8 mouse cellular contexts compared by ENCODE assay signal in the genomic region with DNA sequence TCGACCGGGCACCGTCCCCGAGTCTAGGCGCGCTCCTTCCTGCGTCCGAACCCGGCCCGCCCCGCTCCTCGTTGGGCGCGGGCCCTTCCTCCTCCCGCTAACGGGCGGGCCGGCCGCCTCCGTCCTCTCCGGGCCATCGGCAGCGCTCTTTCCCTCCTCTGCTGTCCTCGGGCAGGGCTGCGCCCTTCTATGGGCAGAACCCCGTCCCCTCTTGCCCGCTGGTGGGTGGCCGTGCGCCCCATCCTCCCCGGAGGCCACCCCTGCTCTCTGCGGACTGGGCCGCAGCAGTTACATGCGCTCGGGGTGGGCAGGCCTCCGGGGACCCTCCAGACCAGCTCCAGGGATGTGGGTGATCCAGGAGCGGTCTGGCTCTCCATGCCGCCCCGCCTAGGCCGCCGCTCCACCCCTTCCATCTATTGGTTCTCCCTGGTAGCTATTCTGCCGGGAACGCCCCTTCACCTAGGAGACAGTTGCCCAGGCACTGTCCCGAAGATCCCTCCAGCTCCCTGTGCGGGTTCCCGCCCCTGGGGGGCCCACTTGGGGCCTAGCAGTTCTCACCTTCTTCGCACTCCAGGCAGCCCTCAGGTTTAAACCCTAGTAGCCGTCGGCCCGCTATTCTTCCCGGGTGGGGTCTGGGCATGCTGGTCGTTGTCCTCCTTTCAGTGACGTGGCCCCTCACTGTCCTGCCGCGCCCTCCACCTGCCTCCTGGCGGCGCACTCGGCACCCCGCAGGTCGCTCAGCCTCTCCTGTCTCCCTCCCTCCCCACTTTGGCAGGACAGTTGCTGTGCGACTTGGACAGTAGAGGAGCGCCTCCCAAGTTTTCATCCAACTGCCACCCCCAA. TPM values are rescaled to one million over a fixed set of nuclear protein-coding genes. Genes with fewer than 3 reads are reported as not detected.
DNase-seq lines count a peak whose midpoint lies in the region; ATAC-seq and TF ChIP-seq lines count a peak whose summit lies in the region.

No protein-coding gene starts in this region.

- H3K4me2 ChIP-seq in forebrain, embryonic 12.5 days, result peak overlapping the region; percentile 92
- peak overlapping the region; percentile 87 for H3K4me2 ChIP-seq in heart, postnatal 0 days (ENCODE audit: low read depth, low read length)
- H3K4me2 ChIP-seq in liver, embryonic 15.5 days, result peak overlapping the region; percentile 98
- peak overlapping the region; percentile 83 for H3K4me2 ChIP-seq in neural tube, embryonic 11.5 days (ENCODE audit: low read depth)
- peak overlapping the region; percentile 82 for H3K4me2 ChIP-seq in stomach, postnatal 0 days (replicated peaks; ENCODE audit: low read depth)

- H3K9ac ChIP-seq in ES-Bruce4 (ENCODE audit: low read depth, poor library complexity, severe bottlenecking), result peak overlapping the region; percentile 96
- H3K9ac ChIP-seq in forebrain, embryonic 12.5 days, result peak overlapping the region; percentile 94
- H3K9ac ChIP-seq in heart, postnatal 0 days (replicated peaks; ENCODE audit: low read depth, low read length), result peak overlapping the region; percentile 91
- peak overlapping the region; percentile 97 for H3K9ac ChIP-seq in liver, embryonic 15.5 days
- peak overlapping the region; percentile 91 for H3K9ac ChIP-seq in neural tube, embryonic 11.5 days (ENCODE audit: low read length)
- peak overlapping the region; percentile 91 for H3K9ac ChIP-seq in stomach, postnatal 0 days (ENCODE audit: low read length)

- no peak for TF ChIP-seq EP300 in ES-Bruce4 (IDR thresholded peaks at IDR 0.05; ENCODE audit: insufficient read depth, low read depth, low read length)
- no peak for TF ChIP-seq EP300 in heart, postnatal 0 days (IDR thresholded peaks at IDR 0.05; ENCODE audit: low read depth)
- no peak for TF ChIP-seq EP300 in stomach, postnatal 0 days (optimal IDR thresholded peaks at IDR 0.05)

- no peaks in the 10 kb centered on the region for H3K9me3 ChIP-seq in ES-Bruce4 (replicated peaks; ENCODE audit: control insufficient read depth, insufficient read depth, low read length, poor library complexity, severe bottlenecking)
- H3K9me3 ChIP-seq in forebrain, embryonic 12.5 days, result no peaks in the 10 kb centered on the region
- H3K9me3 ChIP-seq in heart, postnatal 0 days (replicated peaks; ENCODE audit: control insufficient read depth, low read length), result no peaks in the 10 kb centered on the region
- no peaks in the 10 kb centered on the region for H3K9me3 ChIP-seq in liver, embryonic 15.5 days (replicated peaks)
- no peaks in the 10 kb centered on the region for H3K9me3 ChIP-seq in neural tube, embryonic 11.5 days (ENCODE audit: control insufficient read depth, low read length)
- no peaks in the 10 kb centered on the region for H3K9me3 ChIP-seq in stomach, postnatal 0 days (ENCODE audit: control insufficient read depth, low read length)

- peak; percentile 92 for DNase-seq in c-Kit-positive CD71-positive TER-119-positive erythroid progenitor cells, embryonic 14.5 days (ENCODE audit: low spot score)
- peak; percentile 89 for DNase-seq in heart, postnatal 0 days (ENCODE audit: low spot score)
- DNase-seq in kidney, postnatal 4 days, result peak; percentile 89 to 92
- peak; percentile 88 for DNase-seq in neural tube, embryonic 11.5 days (ENCODE audit: low spot score)
- peak; percentile 90 for DNase-seq in stomach, postnatal 0 days (ENCODE audit: low spot score)

- H3K4me1 ChIP-seq in ES-Bruce4 (ENCODE audit: control insufficient read depth, insufficient read depth, low read length), result no peaks in the 10 kb centered on the region
- peaks cover 19% of the 10 kb centered on the region for H3K4me1 ChIP-seq in forebrain, embryonic 12.5 days
- H3K4me1 ChIP-seq in heart, postnatal 0 days (ENCODE audit: control insufficient read depth, insufficient read depth), result peaks cover 6% of the 10 kb centered on the region; the same call in 1 of the 2 replicates
- H3K4me1 ChIP-seq in liver, embryonic 15.5 days (replicated peaks), result peaks cover 25% of the 10 kb centered on the region
- peaks cover 5% of the 10 kb centered on the region for H3K4me1 ChIP-seq in neural tube, embryonic 11.5 days (ENCODE audit: control insufficient read depth, insufficient read depth, low read length)
- peaks cover 3% of the 10 kb centered on the region for H3K4me1 ChIP-seq in stomach, postnatal 0 days (replicated peaks; ENCODE audit: control insufficient read depth, insufficient read depth)

- no peaks in the 10 kb centered on the region for H3K27me3 ChIP-seq in ES-Bruce4 (ENCODE audit: control insufficient read depth, insufficient read depth, low read length, poor library complexity, severe bottlenecking)
- peaks cover 5% of the 10 kb centered on the region for H3K27me3 ChIP-seq in forebrain, embryonic 12.5 days
- H3K27me3 ChIP-seq in heart, postnatal 0 days (ENCODE audit: control insufficient read depth, insufficient read depth, low read length), result no peaks in the 10 kb centered on the region
- peaks cover 14% of the 10 kb centered on the region for H3K27me3 ChIP-seq in liver, embryonic 15.5 days
- H3K27me3 ChIP-seq in neural tube, embryonic 11.5 days (ENCODE audit: control insufficient read depth, insufficient read depth, low read length), result no peaks in the 10 kb centered on the region
- H3K27me3 ChIP-seq in stomach, postnatal 0 days (ENCODE audit: control insufficient read depth, insufficient read depth, low read length), result no peaks in the 10 kb centered on the region

- peak overlapping the region; percentile 30; the same call in 1 of the 2 replicates for H3K27ac ChIP-seq in ES-Bruce4 (ENCODE audit: insufficient read depth, low read length)
- peak overlapping the region; percentile 92 for H3K27ac ChIP-seq in forebrain, embryonic 12.5 days
- H3K27ac ChIP-seq in heart, postnatal 0 days (ENCODE audit: low read depth), result peak overlapping the region; percentile 88
- peak overlapping the region; percentile 91 for H3K27ac ChIP-seq in liver, embryonic 15.5 days (replicated peaks)
- H3K27ac ChIP-seq in neural tube, embryonic 11.5 days (ENCODE audit: low read depth, low read length), result peak overlapping the region; percentile 88
- H3K27ac ChIP-seq in stomach, postnatal 0 days (replicated peaks), result peak overlapping the region; percentile 95

- H3K36me3 ChIP-seq in ES-Bruce4 (ENCODE audit: control insufficient read depth, insufficient read depth, low read length, poor library complexity, severe bottlenecking), result peaks cover 29% of the 10 kb centered on the region
- H3K36me3 ChIP-seq in forebrain, embryonic 12.5 days (replicated peaks), result peaks cover 32% of the 10 kb centered on the region
- H3K36me3 ChIP-seq in heart, postnatal 0 days (replicated peaks; ENCODE audit: control insufficient read depth, insufficient read depth, low read length), result peaks cover 35% of the 10 kb centered on the region
- peaks cover 42% of the 10 kb centered on the region for H3K36me3 ChIP-seq in liver, embryonic 15.5 days (replicated peaks)
- H3K36me3 ChIP-seq in neural tube, embryonic 11.5 days (ENCODE audit: control insufficient read depth, insufficient read depth, low read length), result peaks cover 16% of the 10 kb centered on the region
- H3K36me3 ChIP-seq in stomach, postnatal 0 days (ENCODE audit: control insufficient read depth, insufficient read depth, low read length), result peaks cover 19% of the 10 kb centered on the region

- peak; percentile 92 for ATAC-seq in forebrain, embryonic 12.5 days (ENCODE audit: low FRiP score)
- peak; percentile 85 for ATAC-seq in heart, postnatal 0 days (ENCODE audit: insufficient read depth, low read depth)
- ATAC-seq in liver, embryonic 15.5 days (ENCODE audit: insufficient read depth), result peak; percentile 94
- ATAC-seq in neural tube, embryonic 11.5 days (ENCODE audit: insufficient read depth, low FRiP score, low TSS enrichment), result peak; percentile 93
- ATAC-seq in stomach, postnatal 0 days (ENCODE audit: low FRiP score, low TSS enrichment), result peak; percentile 87

- WGBS in forebrain, embryonic 12.5 days, result under 1% methylated on average over 56 of the region's 61 CpGs
- under 1% methylated on average over 40 of the region's 61 CpGs for WGBS in heart, postnatal 0 days
- WGBS in liver, embryonic 15.5 days (ENCODE audit: insufficient replicate concordance), result under 1% methylated on average over 60 of the region's 61 CpGs
- under 1% methylated on average over 52 of the region's 61 CpGs for WGBS in neural tube, embryonic 11.5 days
- under 1% methylated on average over 44 of the region's 61 CpGs for WGBS in stomach, postnatal 0 days

- H3K4me3 ChIP-seq in ES-Bruce4 (ENCODE audit: low read depth, low read length), result peak overlapping the region; percentile 86
- H3K4me3 ChIP-seq in forebrain, embryonic 12.5 days (replicated peaks), result peak overlapping the region; percentile 99
- H3K4me3 ChIP-seq in heart, postnatal 0 days (ENCODE audit: low read depth, low read length), result peak overlapping the region; percentile 88
- peak overlapping the region; percentile 94 for H3K4me3 ChIP-seq in liver, embryonic 15.5 days (replicated peaks)
- peak overlapping the region; percentile 100 for H3K4me3 ChIP-seq in neural tube, embryonic 11.5 days (ENCODE audit: low read depth, low read length)
- H3K4me3 ChIP-seq in stomach, postnatal 0 days (ENCODE audit: low read depth, low read length), result peak overlapping the region; percentile 99

- peak; percentile 60 for TF ChIP-seq CTCF in ES-Bruce4 (IDR thresholded peaks at IDR 0.05; ENCODE audit: low read depth, low read length)
- TF ChIP-seq CTCF in heart, postnatal 0 days (IDR thresholded peaks at IDR 0.05; ENCODE audit: low read depth), result peak; percentile 25; the same call in 1 of the 2 replicates
- TF ChIP-seq CTCF in stomach, postnatal 0 days (IDR thresholded peaks at IDR 0.05; ENCODE audit: low read depth), result peak; percentile 66

- peak; percentile 7 for TF ChIP-seq POLR2A in ES-Bruce4 (IDR thresholded peaks at IDR 0.05; ENCODE audit: insufficient read depth, low read length)

RNA-seq across cellular contexts. Expression of gene Odf2, which starts 1.2 kb away (rescaled TPM):
- polyA plus RNA-seq in ES-Bruce4 (2011; ENCODE audit: insufficient read depth, insufficient read length, low read depth, missing spikeins), result 241 and 257 TPM in 2 replicates
- 118 and 133 TPM in 2 replicates for polyA plus RNA-seq in forebrain, embryonic 12.5 days (2016; fragmentation: Nextera tagmentation; extraction: Ambion mirVana)
- total RNA-seq in heart, postnatal 0 days (2014; rRNA removed; ENCODE audit: low replicate concordance), result 32.3 and 35.1 TPM in 2 replicates
- polyA plus RNA-seq in heart, postnatal 0 days (2015; fragmentation: Nextera tagmentation; extraction: Ambion mirVana), result 22.5 and 28.6 TPM in 2 replicates
- 34.4 and 35.9 TPM in 2 replicates for polyA plus RNA-seq in liver, embryonic 15.5 days (2015; fragmentation: Nextera tagmentation; extraction: Ambion mirVana)
- polyA plus RNA-seq in neural tube, embryonic 11.5 days (2014; fragmentation: Nextera tagmentation; extraction: Ambion mirVana), result 74.6 and 78.9 TPM in 2 replicates
- 20.5 and 22.6 TPM in 2 replicates for polyA plus RNA-seq in stomach, postnatal 0 days (2015; fragmentation: Nextera tagmentation; extraction: Ambion mirVana)

RNA-seq across cellular contexts. Expression of gene Cercam, which starts 21.2 kb away (rescaled TPM):
- 24.6 and 25.9 TPM in 2 replicates for polyA plus RNA-seq in ES-Bruce4 (2011; ENCODE audit: insufficient read depth, insufficient read length, low read depth, missing spikeins)
- 9.4 and 10.1 TPM in 2 replicates for polyA plus RNA-seq in forebrain, embryonic 12.5 days (2016; fragmentation: Nextera tagmentation; extraction: Ambion mirVana)
- 11.7 and 24.0 TPM in 2 replicates for total RNA-seq in heart, postnatal 0 days (2014; rRNA removed; ENCODE audit: low replicate concordance)
- polyA plus RNA-seq in heart, postnatal 0 days (2015; fragmentation: Nextera tagmentation; extraction: Ambion mirVana), result 7.9 and 8.8 TPM in 2 replicates
- polyA plus RNA-seq in liver, embryonic 15.5 days (2015; fragmentation: Nextera tagmentation; extraction: Ambion mirVana), result 35.6 and 36.1 TPM in 2 replicates
- 17.5 and 20.2 TPM in 2 replicates for polyA plus RNA-seq in neural tube, embryonic 11.5 days (2014; fragmentation: Nextera tagmentation; extraction: Ambion mirVana)
- 17.7 and 18.7 TPM in 2 replicates for polyA plus RNA-seq in stomach, postnatal 0 days (2015; fragmentation: Nextera tagmentation; extraction: Ambion mirVana)

RNA-seq across cellular contexts. Expression of gene Gle1, which starts 45.0 kb away (rescaled TPM):
- polyA plus RNA-seq in ES-Bruce4 (2011; ENCODE audit: insufficient read depth, insufficient read length, low read depth, missing spikeins), result 56.4 and 59.7 TPM in 2 replicates
- polyA plus RNA-seq in forebrain, embryonic 12.5 days (2016; fragmentation: Nextera tagmentation; extraction: Ambion mirVana), result 77.6 and 79.7 TPM in 2 replicates
- total RNA-seq in heart, postnatal 0 days (2014; rRNA removed; ENCODE audit: low replicate concordance), result 14.7 and 21.4 TPM in 2 replicates
- 22.8 and 23.0 TPM in 2 replicates for polyA plus RNA-seq in heart, postnatal 0 days (2015; fragmentation: Nextera tagmentation; extraction: Ambion mirVana)
- 24.7 and 25.2 TPM in 2 replicates for polyA plus RNA-seq in liver, embryonic 15.5 days (2015; fragmentation: Nextera tagmentation; extraction: Ambion mirVana)
- polyA plus RNA-seq in neural tube, embryonic 11.5 days (2014; fragmentation: Nextera tagmentation; extraction: Ambion mirVana), result 61.5 and 71.3 TPM in 2 replicates
- polyA plus RNA-seq in stomach, postnatal 0 days (2015; fragmentation: Nextera tagmentation; extraction: Ambion mirVana), result 22.7 and 24.1 TPM in 2 replicates

Comparison
In these comparisons a context has a peak if more than half of its experiments do, and no peak if none do; other contexts are left out.
1. Peak in every context shown above with its lines: DNase-seq, ATAC-seq, H3K4me3 ChIP-seq and H3K27ac ChIP-seq.
2. H3K27ac ChIP-seq: peak in every context shown above with its lines; median percentile 95 in stomach, postnatal 0 days; 92 in forebrain, embryonic 12.5 days; 91 in liver, embryonic 15.5 days; 88 in heart, postnatal 0 days; 88 in neural tube, embryonic 11.5 days; 30 in ES-Bruce4.